Mouse (Mus musculus) urinary bladder, postnatal 4 days (tissue): ENCODE data around the gene Thumpd3.

ENCODE experiments used
- DNase-seq, 2 experiments: peaks; one replicate each; pipeline ENCODE4 v3.0.0; 2021 to 2022; ENCODE audit warnings: low spot score in 2 of 2

Gene Thumpd3

DNA sequence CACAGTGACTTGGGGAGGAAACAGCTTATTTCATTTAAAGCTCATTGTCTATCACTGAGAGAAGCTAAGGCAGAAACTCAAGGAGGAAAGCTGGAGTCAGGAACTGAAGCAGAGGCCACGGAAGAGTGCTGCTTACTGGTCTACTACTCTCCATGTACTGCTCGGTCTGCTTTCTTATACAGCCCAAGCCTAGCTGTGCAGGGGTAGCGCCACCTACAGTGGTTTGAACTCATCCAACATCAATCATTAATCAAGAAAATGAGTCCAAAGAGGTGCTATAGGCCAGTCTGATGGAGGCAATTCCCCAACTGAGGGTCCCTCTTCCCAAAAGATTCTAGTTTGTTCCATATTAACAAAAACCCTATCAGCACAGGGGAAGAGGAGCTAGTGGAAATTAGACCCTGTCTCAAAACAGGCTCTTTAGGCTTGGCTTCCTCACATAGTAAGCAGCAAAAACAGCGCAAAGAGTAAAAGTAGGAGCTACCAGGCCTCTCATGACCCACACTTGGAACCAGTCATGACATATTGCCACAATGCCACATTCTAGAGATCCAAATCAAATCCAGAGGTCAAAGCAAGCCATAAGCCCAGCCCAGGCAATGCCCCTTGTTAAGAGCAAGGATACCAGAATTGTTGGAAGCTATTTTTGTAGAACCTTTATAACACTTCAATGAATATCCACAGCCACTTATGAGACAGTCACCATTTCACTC, 9.4 kb upstream of the Thumpd3 start:
- DNase-seq, result no peak

DNA sequence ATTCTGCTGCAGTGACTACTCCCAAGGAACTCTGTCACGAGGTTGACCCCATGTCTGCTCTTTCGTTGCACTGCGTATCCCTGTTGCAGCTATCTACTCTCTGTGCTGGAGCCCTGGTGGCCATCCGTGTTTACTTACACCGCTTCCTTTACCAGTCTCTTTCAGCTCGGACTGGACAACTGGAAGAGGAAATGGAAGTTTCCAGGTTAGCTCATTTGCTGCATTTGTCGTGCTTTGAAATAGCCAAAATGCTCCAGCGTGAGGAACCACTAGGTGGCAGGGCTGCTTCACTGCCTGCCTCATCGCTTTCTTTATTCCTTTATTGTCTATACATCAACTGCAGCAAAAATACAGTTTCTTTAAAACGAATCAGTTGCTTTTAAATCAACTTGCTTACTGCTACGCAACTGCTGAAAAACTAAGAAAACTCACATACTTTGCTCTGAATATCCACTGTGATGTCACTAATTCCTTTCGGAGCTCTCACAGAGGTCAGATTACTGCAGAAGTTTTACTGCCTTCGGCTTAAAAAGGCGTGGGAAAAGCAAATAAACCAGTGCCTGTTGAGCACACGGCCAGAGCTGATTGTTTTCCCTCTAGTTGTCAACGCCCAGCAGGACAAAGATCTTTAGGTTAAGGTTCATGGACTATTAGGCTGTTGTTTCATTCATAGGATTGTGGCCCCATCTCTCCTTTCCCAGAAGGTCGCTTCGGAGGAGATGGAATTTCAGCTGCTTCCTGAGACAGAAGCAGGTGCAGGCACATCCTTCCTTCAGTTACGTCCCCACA, 7.9 kb upstream of the Thumpd3 start:
- peak; percentile 37 to 65 for DNase-seq

DNA sequence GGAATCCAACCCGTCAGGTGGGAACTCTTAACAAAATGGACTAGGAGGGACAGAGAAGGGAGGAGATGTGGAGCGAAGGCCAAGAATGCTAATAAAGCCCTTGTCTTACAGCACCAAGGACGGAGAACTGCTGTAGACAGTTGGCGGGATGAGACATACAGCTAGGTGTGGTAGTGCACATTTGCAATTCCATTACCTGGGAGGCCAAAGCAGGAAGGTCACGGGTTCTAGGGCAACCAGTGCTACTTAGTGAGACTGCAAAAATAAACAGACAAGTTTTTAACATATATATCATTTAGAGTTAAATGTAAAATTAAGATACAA, 7.3 kb upstream of the Thumpd3 start:
- no peak for DNase-seq

DNA sequence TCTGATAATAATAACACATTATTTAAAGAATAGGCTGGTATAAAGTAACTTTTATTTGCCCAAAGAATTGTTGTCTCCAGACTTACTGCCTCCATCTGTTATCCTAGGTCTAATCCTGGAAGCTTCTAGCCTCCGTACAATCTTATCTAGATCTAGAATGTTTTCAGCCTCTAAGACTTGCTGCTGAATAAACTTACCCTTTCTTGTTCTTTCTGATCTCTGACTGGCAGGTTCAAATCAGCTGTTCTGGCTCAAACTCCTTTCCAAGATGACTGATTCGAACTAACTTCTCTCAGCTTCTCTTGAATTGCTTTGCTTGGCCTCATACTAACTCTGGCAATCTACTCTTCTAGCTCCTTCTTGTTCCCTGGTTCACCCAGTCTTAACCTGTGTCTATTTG, 5.7 kb upstream of the Thumpd3 start:
- DNase-seq, result no peak

- DNase-seq, result no peak
These were observed 4.6 kb upstream of the Thumpd3 start for GRCm38 (mm10) chr6:113041215-113041990.

DNA sequence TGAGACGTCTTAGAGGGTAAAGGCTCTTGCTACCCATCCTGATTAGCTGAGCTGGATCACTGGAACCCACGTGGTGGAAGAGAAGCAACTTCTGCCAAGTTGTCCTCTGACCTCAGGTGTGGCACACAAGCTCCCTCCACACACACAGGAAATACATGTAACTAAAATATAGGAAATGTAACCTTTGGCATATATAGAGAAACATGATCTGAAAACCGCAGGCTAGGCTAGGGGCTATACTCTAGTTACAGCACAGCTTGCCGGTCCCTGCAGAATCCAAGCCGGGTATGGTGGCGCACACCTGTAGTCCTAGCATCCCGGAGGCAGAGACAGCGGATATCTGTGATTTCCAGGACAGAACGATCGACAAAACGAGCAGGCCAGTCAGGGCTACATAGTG, 450 bp upstream of the Thumpd3 start:
- DNase-seq, result no peak

- no peak for DNase-seq
These were observed 1.2 kb downstream of the Thumpd3 start for GRCm38 (mm10) chr6:113047016-113047746.

- no peak for DNase-seq
These were observed 2.3 kb downstream of the Thumpd3 start for GRCm38 (mm10) chr6:113048371-113048770.

GRCm38 (mm10) chr6:113049159-113049558, 3.1 kb downstream of the Thumpd3 start:
- no peak for DNase-seq

GRCm38 (mm10) chr6:113052972-113053371, 6.9 kb downstream of the Thumpd3 start:
- DNase-seq, result no peak

DNA sequence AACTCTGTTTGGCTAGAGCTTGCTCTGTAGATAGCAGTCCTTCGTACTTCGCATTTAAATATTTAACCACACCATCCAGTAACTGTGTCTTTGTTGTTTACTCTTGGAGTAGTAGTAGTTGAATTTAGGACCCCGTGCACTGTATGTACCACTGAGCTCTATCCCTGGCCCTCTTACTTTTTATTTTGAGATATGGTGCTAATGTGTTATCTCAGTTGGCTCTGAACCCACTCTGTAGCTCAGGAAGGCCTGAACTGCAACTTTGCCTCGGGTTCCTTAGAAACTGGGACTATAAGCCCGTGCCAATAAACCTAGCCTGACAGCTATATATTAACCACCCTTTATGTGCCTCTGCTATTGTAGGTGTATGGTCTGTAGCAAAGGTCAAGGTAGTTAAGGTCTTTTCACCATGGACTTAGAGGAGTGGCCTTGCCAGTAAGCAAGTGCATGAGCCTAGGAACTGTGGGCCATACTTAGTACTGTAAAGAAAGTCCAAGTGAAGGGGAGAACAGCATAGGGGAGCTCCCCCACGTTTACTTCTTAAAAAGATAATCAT, 8.6 kb downstream of the Thumpd3 start:
- no peak for DNase-seq

- no peak for DNase-seq
These were observed 15.0 kb downstream of the Thumpd3 start for GRCm38 (mm10) chr6:113060892-113061563.

DNA sequence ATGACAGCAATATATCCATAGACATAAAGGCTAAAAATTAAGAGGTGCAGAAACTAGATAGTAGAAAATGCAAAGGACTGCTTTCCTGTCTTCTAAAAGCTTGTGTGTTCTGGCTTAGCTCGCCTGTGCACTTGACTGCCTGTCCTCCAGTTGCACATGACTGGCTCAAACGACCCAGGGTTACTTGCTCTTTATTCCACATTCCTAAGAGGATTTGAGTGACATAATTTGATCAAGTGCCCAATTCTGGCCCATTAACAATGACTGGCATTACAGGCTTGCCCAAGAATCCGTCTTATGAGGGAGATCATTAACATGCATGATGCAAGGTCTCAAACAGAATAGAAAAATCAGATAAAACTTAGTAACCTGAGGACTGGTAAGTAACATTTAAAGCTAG, 16.2 kb downstream of the Thumpd3 start:
- DNase-seq, result no peak

- DNase-seq, result no peak
These were observed 17.3 kb downstream of the Thumpd3 start for GRCm38 (mm10) chr6:113063363-113063762.

GRCm38 (mm10) chr6:113065186-113065585, 19.2 kb downstream of the Thumpd3 start:
- no peak for DNase-seq

- DNase-seq, result no peak
These were observed 23.1 kb downstream of the Thumpd3 start for GRCm38 (mm10) chr6:113069154-113069553.

DNA sequence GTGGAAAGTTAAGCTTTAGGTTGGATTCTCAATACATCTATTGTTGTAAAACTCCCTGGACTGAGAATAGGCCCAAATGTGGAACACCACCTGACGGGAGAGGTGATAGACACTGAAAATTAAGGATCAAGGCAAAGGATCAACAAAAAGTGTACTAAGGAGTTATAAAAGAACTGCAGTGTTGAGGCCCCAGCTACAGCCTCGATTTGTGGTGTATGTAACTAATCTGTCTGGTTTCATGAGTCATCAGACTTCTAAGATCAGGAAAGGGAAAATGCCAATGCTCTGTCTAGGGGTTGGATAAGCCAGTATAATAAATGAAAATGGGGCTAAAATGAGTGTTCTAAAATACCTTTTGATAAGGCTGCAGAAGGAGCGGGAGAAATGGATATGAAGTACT, 29.2 kb downstream of the Thumpd3 start:
- no peak for DNase-seq

- peak; percentile 96 to 99 for DNase-seq
These were observed 30.1 kb downstream of the Thumpd3 start for GRCm38 (mm10) chr6:113076012-113076685.

DNA sequence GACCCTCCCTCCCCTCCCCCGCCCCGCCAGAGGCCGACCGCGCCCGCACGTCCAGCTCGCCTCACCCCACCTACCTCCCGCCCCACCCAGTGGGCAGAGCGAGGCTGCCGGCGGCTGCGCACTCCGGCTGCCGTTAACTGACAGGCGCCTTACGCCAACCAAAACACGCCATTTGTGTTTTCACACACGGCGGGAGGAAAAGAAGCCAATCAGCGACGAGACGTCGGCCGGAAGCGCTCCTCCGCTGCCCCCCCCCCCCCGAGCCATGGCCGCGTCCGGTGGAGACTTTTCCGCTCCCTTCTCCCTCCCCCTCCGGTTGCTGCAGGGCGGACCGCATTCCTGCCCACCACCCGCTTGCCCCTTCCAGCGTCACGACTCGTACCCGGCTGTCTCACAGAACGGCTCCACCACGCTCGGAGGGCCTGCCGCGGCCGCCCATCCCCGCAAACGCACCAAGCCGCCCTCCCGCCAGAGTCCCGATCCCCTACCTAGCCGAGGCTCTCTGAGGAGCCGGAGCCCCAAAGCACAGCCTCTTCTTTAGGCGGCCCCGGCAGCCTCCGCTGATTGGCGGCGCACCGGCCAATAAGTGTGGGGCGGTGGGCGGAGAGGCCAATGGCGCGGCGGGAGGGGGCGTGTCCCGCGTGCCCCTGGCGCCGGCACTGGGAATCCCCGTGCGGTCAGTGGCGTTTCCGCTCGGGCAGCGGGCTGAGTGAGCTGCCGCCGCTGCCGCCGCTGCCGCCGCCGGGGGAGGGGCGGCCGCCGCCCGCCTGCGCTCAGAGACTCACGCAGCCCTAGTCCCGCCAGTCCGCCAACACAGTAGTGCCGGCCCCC, 30.9 kb downstream of the Thumpd3 start, which contains the start of gene Setd5:
Setd5 (plus strand) TSS at position 680 of the 831 bp plus-strand sequence.
- DNase-seq, result peak; percentile 98 to 99
